Mouse (Mus musculus): Measurements from ENCODE around the gene Tapt1. TPM values are rescaled to one million over a fixed set of nuclear protein-coding genes. Genes with fewer than 3 reads are reported as not detected.
"Not testable (repeated sequence)": the region's sequence is repeated elsewhere in the genome, so short reads cannot be mapped to it uniquely, and the experiment has no call there.

Gene Tapt1
- total and polyA plus RNA-seq, 2 experiments from 2014 or later, result 24.6 to 82.3 TPM

DNA sequence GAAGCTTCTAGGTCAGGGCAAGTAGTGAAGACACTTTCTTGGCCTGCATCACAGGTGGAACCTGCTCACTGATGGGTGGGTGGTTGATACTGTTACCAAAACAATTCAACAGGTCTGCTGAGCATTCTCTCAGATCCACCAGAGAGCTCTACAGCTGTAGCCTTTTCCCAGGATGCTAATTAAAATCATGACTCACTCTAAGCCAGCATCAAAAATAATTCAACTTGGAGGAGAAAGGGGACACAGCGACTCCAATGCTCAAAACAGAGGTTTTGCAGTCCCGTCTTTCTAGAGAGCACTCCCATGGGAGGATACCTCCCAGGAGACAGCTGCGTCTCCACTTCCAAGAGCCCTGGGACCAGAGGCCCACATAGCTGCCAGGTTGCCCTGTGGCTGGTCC is 78.7 kb downstream of the Tapt1 start:
- no peak overlapping the region for H3K4me3 ChIP-seq (ENCODE audit: low read length)
- ATAC-seq (no peak), DNase-seq (ENCODE audit: low spot score) (no peak)
- no peak overlapping the region for H3K9ac ChIP-seq (replicated peaks; ENCODE audit: low read length)
- no peak for TF ChIP-seq CTCF (IDR thresholded peaks at IDR 0.05; ENCODE audit: low read depth)
- H3K36me3 ChIP-seq (ENCODE audit: insufficient read depth, low read length), result no peaks in the 10 kb centered on the region
- 0 out of 2 replicates have a peak, but pooled peaks cover 7% of the 10 kb centered on the region for H3K4me1 ChIP-seq (ENCODE audit: insufficient read depth, low read length)
- H3K27ac ChIP-seq, result no peak overlapping the region
- no peaks in the 10 kb centered on the region for H3K27me3 ChIP-seq (ENCODE audit: insufficient read depth, low read length)
- H3K4me2 ChIP-seq (ENCODE audit: low read depth, low read length), result no peak overlapping the region
- WGBS, result 86% methylated on average over 3 of the region's 3 CpGs
- no peaks in the 10 kb centered on the region for H3K9me3 ChIP-seq (ENCODE audit: low read length)

DNA sequence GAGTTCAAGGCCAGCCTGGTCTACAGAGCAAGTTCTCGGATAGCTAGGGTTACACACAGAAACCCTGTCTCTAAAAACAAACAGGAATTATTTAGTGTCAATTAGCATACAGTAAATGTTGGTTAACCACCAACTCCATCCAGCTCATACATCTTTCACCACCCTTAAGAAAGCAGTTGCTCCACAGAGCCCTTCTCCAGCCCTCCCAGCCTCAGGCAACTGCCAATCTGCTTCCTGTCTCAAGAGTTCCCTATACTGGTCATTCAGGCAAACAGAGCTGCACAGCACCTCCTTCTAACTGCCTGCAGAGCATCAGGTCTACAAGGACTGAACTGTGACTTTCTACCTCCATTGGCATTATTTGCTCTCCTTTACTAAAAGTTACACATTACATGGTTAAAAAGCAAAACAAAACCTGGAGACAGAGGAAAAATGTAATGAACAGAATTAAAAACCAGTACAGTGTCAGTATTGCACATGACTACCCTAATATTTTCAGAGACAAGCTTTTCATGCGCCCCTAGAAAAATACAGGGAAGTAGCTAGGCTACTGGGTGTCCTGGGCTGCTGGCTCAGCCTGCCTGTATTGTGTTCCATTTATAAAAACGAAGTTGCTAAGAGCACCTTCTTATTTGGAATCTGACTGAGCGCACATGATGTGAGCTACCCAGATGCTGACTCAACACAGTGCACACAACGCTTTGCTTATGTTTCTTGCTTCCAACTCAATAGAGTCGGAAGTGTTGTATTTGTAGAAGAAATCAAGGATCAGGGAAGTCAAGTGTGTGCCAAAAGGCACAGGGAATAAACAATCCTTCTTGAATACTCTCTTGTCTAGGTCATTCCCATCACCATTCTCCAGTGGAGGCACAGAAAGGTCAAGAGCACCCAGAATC is 79.7 kb downstream of the Tapt1 start:
- no peak for TF ChIP-seq CTCF (IDR thresholded peaks at IDR 0.05; ENCODE audit: low read depth)
- no peak overlapping the region for H3K27ac ChIP-seq
- H3K4me1 ChIP-seq (ENCODE audit: insufficient read depth, low read length), result 0 out of 2 replicates have a peak, but pooled peaks cover 5% of the 10 kb centered on the region
- ATAC-seq (no peak), DNase-seq (ENCODE audit: low spot score) (no peak)
- H3K4me3 ChIP-seq (ENCODE audit: low read length), result no peak overlapping the region
- no peaks in the 10 kb centered on the region for H3K36me3 ChIP-seq (ENCODE audit: insufficient read depth, low read length)
- no peak overlapping the region for H3K4me2 ChIP-seq (ENCODE audit: low read depth, low read length)
- H3K9me3 ChIP-seq (ENCODE audit: low read length), result no peaks in the 10 kb centered on the region
- WGBS, result 76% methylated on average over 6 of the region's 6 CpGs
- H3K9ac ChIP-seq (replicated peaks; ENCODE audit: low read length), result no peak overlapping the region
- H3K27me3 ChIP-seq (ENCODE audit: insufficient read depth, low read length), result no peaks in the 10 kb centered on the region

DNA sequence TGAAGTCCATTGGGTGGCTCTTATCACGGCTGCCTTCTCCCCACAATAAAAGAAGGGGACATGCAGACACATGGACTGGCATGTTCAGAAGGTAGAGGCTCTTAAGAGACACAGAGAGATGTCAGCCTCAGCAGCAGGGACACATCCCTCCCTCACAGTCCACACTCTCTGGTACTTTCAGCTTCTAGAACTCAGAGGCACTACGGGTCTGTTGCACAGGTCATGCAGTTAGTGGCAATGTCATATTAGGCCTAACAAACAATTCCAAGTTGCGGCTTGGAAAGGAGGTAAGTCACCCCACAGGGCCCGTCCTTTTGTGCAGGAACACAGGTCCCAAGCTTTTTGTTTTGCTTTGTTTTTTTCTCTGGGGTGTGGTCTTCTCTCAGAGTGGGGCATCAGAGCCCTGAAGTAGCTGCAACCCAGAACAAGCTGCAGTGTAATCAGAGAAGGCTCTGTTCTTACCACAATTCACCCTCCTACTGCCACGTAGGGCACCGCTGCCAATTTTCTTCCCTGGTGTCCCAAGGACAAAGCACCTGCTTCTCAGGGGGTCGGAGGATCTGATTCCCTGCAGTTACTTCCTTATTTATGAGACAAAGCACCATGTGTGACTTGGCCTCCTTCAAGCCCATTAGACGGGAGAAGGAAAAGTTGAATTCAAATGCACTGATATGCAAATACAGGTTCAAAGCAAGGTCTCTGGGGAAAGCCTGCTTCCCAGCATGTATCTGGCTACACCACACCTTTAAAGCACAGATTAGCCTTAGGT is 82.8 kb downstream of the Tapt1 start:
- DNase-seq (ENCODE audit: low spot score) (no peak), ATAC-seq (no peak)
- Histone ChIP-seq H3K27ac (no peak overlapping the region), H3K27me3 (ENCODE audit: insufficient read depth, low read length) (no peaks in the 10 kb centered on the region), H3K4me1 (ENCODE audit: insufficient read depth, low read length) (no peaks in the 10 kb centered on the region), H3K4me3 (ENCODE audit: low read length) (no peak overlapping the region), H3K9me3 (ENCODE audit: low read length) (no peaks in the 10 kb centered on the region), H3K9ac (replicated peaks; ENCODE audit: low read length) (no peak overlapping the region), H3K36me3 (ENCODE audit: insufficient read depth, low read length) (no peaks in the 10 kb centered on the region), H3K4me2 (ENCODE audit: low read depth, low read length) (no peak overlapping the region)
- 22% methylated on average over 8 of the region's 8 CpGs for WGBS
- TF ChIP-seq CTCF (IDR thresholded peaks at IDR 0.05; ENCODE audit: low read depth), result no peak

DNA sequence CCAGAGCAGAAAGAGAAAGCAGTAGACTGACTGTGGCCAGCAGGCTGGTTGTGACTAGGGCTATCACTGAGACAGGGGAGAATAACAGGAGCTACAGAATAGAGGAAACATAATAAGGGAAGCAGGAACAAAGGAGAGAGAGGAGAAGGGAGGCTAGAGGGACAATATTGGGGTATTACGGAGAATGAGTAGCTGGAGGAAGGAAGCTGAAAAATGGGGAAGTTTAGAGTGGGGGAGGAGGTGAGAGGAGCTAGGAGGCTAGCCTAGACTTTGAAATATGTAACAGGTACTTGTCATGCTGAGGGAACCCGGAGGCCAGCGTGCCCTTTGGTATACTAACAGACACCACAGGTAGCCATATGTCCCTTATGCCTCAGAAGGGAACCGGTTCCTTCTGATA is 98.9 kb downstream of the Tapt1 start:
- Histone ChIP-seq H3K4me2 (ENCODE audit: low read depth, low read length) (no peak overlapping the region), H3K4me3 (ENCODE audit: low read length) (no peak overlapping the region), H3K9ac (replicated peaks; ENCODE audit: low read length) (no peak overlapping the region), H3K36me3 (ENCODE audit: insufficient read depth, low read length) (no peaks in the 10 kb centered on the region), H3K27me3 (ENCODE audit: insufficient read depth, low read length) (no peaks in the 10 kb centered on the region), H3K4me1 (ENCODE audit: insufficient read depth, low read length) (no peaks in the 10 kb centered on the region), H3K9me3 (ENCODE audit: low read length) (no peaks in the 10 kb centered on the region), H3K27ac (no peak overlapping the region)
- ATAC-seq (no peak), DNase-seq (ENCODE audit: low spot score) (no peak)
- no peak for TF ChIP-seq CTCF (IDR thresholded peaks at IDR 0.05; ENCODE audit: low read depth)
- 86% methylated on average over 4 of the region's 4 CpGs for WGBS

DNA sequence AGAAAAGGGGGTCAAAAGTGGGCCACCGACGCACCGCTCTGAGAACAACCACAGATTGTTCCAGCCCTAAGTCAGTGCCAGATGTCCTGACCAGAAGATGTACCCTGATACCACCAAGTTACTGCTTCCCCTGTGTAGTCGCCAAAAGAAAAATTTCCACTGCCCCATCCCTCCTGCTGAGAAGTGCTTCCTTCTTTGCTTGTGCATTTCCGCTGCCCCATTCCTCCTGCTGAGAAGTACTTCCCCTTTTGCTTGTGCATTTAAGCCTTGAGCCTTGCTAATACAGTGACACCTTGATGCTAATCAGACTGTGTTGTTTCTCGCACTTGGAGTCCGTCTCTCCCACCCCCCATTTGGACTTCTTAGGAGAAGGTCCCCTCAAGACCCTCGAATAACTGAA is 99.9 kb downstream of the Tapt1 start:
- 83% methylated on average over 8 of the region's 8 CpGs for WGBS

More for the DNA sequence above, 99.9 kb downstream of the Tapt1 start:
- H3K4me3 ChIP-seq (ENCODE audit: low read length); H3K9me3 ChIP-seq (ENCODE audit: low read length); H3K36me3 ChIP-seq (ENCODE audit: insufficient read depth, low read length); H3K27ac ChIP-seq; DNase-seq (ENCODE audit: low spot score); H3K27me3 ChIP-seq (ENCODE audit: insufficient read depth, low read length); ATAC-seq; H3K4me2 ChIP-seq (ENCODE audit: low read depth, low read length); H3K9ac ChIP-seq (replicated peaks; ENCODE audit: low read length); H3K4me1 ChIP-seq (ENCODE audit: insufficient read depth, low read length): not testable (repeated sequence)

Other genes starting within 250 kb of the Tapt1 start
- 7.4 TPM in 2 replicates for gene Fgfbp1, start 244.8 kb downstream of the Tapt1 start, total RNA-seq (2014; rRNA removed)
- 20.1 and 22.1 TPM in 2 replicates for gene Fgfbp1, start 244.8 kb downstream of the Tapt1 start, polyA plus RNA-seq (2015; fragmentation: Nextera tagmentation; extraction: Ambion mirVana)
- gene Prom1, start 124.6 kb downstream of the Tapt1 start, total RNA-seq (2014; rRNA removed), result 22.6 and 27.4 TPM in 2 replicates
- gene Prom1, start 124.6 kb downstream of the Tapt1 start, polyA plus RNA-seq (2015; fragmentation: Nextera tagmentation; extraction: Ambion mirVana), result 21.0 and 26.2 TPM in 2 replicates

Data from hindbrain, postnatal 0 days (tissue).